Mouse (Mus musculus): ENCODE data around the gene Gm47995.
"Not testable (repeated sequence)": the region's sequence is repeated elsewhere in the genome, so short reads cannot be mapped to it uniquely, and the experiment has no call there.

Gene Gm47995

DNA sequence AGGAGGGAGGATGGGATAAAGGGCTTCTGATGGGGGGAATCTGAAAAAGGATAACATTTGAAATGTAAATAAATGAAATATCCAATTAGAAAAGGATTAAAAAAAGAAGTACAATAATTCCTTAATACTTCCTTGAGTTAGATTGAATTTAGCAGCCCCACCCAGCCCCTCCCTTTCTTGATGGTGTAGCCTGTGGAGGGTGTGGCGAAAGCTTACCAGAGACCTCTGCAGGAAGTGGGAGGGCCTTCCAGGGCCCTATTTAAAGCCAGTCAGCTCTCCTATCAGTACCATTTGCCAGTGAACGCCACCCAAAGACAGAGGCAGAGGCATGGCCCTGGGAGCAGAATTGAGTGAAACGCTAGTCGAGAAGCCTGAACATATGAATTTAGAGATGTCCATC lies at the start of gene Gm47995:
Gene Gm47995, plus strand, starts transcription at position 329 of the 400 bp plus-strand sequence.
- DNase-seq (ENCODE audit: low read depth), result peak; percentile 57

GRCm38 (mm10) chr1:151150211-151150610 lies 48.0 kb upstream of the Gm47995 start:
- DNase-seq (ENCODE audit: low read depth), result no peak

DNA sequence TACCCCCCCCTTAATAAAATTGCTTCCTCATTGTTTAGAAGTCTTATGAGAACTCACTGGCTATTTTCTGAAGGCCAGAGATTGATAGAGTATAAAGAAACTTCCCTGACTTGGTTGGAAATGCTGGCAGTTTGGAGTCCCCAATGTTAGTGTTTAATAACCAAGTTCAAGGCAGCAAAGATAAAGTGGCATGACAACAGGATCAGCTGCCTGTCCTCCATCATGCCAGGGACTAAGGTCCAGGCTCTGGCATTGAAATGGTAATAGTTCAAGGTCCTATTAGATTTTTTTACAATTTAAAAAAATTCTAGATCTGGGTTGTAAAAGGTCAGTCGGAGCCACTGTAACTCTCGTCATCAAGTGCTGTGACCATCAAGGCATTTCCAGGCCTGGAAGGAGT lies 47.2 kb upstream of the Gm47995 start:
- DNase-seq (ENCODE audit: low read depth), result no peak

GRCm38 (mm10) chr1:151153056-151153652 lies 45.1 kb upstream of the Gm47995 start:
- DNase-seq (ENCODE audit: low read depth), result no peak

GRCm38 (mm10) chr1:151154131-151154530 lies 44.1 kb upstream of the Gm47995 start:
- not testable (repeated sequence) for DNase-seq (ENCODE audit: low read depth)

- no peak for DNase-seq (ENCODE audit: low read depth)
These were observed 42.1 kb upstream of the Gm47995 start for GRCm38 (mm10) chr1:151156129-151156528.

DNA sequence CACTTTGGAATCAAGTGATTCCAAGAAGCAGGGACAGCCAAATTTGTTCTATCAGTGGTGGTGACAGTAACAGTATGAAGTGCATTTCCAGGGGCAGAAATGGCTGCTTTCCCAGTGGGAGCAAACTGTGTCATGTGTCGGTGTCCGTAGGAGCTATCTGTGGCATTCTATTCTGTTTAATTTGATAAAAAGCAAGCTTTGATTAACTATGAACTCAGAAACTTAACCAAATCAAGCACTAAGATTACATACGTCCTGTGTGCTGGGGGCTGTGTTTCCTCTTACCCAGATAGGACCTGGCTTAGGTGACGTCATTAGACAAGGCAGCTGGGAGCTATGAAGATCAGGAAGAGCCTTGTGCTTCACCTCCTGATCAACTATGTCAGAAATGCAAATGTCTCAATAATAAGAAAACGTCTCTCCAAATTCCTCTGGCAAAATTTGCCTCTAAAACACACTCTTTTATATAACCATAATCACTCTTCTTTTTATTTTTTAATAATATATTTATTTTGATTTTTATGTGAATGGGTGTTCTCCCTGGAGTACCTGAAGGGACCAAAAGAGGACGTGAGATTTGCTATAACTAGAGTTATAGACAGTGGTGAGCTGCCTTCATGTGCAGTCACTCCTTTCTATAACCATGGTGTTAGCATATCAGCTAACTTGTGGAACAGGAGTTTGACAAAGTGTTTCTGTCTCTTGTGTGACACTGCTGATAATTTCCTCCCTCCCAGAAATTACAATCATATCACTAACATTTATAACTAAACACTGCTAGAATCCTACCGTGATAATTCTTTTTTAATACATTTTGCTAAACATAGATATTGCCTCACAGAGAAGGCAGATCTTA lies 41.2 kb upstream of the Gm47995 start:
- DNase-seq (ENCODE audit: low read depth), result no peak

- no peak for DNase-seq (ENCODE audit: low read depth)
These were observed 40.0 kb upstream of the Gm47995 start for GRCm38 (mm10) chr1:151157963-151158856.

DNA sequence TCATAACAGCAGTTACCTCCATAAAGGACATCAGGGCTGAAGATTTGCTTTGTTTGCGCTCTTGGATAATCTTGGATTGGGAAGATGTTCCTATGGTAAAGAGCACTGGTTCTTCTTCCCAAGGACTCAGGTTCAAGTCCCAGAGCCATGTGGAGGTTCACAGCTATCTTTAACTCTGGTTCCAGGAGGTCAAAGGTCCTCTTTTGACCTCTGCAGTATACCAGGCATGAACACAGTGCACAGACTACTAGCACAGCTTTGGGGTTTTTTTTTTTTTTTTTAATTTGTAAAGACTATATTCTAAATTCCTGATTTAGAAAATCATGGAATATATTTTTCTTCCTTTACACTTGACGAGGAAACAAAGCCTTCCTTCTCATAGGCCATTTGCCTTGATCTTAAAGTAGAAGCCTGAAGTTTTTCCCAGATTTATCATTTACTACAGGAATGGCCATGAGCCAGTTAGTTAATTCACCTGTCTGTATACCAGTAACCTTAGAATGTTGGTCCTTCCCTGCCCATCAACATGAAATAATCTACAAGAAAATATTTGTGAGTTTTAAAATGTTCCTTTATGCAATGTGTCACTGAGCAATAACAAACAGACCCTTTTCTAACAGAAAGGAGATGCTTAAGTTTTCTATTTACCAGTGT lies 39.3 kb upstream of the Gm47995 start:
- no peak for DNase-seq (ENCODE audit: low read depth)

DNA sequence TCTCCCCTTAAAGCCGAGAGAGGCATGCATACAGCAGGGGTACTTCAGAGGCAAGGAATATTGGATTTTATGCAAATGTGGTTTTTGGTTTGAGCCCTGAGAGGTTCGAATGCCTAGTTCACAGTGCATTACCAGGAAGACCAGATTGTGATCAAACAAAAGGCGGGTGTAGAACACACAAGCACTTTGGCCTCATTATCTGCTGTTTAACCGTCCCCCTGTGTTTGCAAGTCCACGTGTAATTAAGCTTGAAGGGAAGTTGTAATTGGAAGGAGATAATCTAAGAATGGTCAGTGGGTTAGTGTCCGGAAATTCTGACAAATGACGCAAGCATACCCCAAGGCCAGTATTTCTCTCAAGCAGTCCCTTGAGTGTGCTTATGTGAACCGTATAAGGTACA lies 32.2 kb upstream of the Gm47995 start:
- no peak for DNase-seq (ENCODE audit: low read depth)

GRCm38 (mm10) chr1:151167297-151168047 lies 30.8 kb upstream of the Gm47995 start:
- DNase-seq (ENCODE audit: low read depth), result no peak

GRCm38 (mm10) chr1:151168637-151169036 lies 29.6 kb upstream of the Gm47995 start:
- DNase-seq (ENCODE audit: low read depth), result no peak

DNA sequence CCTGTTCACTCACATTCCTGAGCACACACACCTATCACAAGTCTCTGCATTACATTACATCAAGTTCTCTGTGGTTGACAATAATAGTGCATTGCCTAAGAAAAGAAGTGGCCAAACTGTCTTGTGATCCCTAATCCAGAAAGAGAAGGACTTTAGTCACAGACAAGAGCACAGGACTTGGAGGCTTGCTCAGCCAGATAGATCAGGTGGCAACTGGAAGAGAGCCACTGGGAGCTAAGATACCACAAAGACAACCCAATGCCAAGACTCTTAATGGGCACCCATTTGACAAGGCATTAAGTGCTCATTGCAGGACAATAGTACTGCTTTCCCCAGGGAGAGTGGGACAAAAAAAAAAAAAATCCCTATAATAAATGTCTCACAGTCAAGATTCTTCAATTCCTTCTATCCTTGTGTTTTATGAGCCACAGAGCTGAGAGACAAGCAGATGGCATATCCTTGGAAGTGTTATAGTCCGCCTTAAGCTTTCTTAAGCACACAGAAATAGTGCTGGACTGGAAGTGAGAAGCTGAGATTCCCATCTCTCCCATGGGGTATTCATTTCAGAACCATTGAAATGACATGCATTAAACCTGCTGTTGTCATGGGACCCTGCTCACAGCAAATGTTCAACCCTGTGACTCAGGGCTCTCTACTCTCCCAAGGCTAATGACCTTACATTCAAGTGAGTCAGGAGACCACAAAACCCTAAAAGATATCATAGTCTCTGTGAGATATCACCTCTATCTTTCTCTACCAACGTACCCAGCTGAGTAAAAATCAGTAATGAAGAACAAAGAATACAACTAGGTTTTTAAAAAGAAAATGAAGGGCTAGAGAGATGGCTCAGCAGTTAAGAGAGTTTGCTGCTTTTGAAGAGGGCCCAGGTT lies 26.4 kb upstream of the Gm47995 start:
- DNase-seq (ENCODE audit: low read depth), result no peak

- DNase-seq (ENCODE audit: low read depth), result peak; percentile 77
These were observed 21.0 kb upstream of the Gm47995 start for GRCm38 (mm10) chr1:151177030-151177936.

DNA sequence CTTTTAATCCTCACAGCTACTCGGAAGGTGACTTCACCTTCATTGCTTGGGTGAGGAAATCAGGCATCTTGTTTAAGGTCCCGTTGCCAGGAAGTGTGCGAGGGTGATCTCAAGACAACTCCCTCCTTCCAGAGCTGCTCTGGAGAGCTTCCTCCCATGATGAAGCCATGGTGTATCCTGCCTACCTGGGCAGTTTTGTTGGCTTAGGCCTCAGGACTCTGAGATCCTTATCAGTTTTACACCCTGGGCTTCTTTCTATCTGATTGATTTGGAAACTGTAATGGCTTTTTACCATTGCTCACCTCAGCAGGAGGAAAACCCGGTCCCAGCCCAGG lies 20.3 kb upstream of the Gm47995 start:
- no peak for DNase-seq (ENCODE audit: low read depth)

- no peak for DNase-seq (ENCODE audit: low read depth)
These were observed 19.7 kb upstream of the Gm47995 start for GRCm38 (mm10) chr1:151178505-151179083.

- DNase-seq (ENCODE audit: low read depth), result no peak
These were observed 18.1 kb upstream of the Gm47995 start for GRCm38 (mm10) chr1:151180167-151180566.

DNA sequence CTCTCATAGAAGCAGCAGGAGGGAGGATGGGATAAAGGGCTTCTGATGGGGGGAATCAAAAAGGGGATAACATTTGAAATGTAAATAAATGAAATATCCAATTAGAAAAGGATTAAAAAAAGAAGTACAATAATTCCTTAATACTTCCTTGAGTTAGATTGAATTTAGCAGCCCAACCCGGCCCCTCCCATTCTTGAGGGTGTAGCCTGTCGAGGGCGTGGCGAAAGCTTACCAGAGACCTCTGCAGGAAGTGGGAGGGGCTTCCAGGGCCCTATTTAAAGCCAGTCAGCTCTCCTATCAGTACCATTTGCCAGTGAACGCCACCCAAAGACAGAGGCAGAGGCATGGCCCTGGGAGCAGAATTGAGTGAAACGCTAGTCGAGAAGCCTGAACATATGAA lies 16.0 kb upstream of the Gm47995 start, which contains the start of gene Gm47985:
Gene Gm47985, plus strand, starts transcription at position 272 of the 400 bp plus-strand sequence.
- DNase-seq (ENCODE audit: low read depth), result not testable (repeated sequence)

DNA sequence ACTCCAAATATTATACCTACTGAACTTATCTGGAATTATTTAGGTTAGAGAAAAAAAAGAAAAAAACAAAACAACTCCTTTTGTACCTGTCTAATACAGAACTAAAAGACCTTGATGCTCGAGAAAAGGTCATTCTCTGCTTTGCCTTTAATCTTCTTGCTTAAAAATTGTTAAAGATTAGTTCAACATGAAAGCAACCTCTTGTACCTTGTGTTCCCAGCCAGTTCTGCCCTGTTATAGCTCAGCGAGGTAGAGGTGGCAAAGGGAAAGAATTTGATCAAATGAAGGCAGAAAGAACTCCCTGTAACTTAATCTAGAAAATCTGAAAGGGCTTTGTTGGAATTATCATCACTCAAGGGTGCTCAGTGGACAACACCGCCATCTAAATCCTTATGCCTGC lies 12.1 kb upstream of the Gm47995 start:
- not testable (repeated sequence) for DNase-seq (ENCODE audit: low read depth)

All from c-Kit-positive CD71-positive TER-119-negative erythroid progenitor cells, embryonic 14.5 days (primary cell).